Mouse (Mus musculus): Measurements from ENCODE around the gene Isoc2a. TPM values are rescaled to one million over a fixed set of nuclear protein-coding genes. Genes with fewer than 3 reads are reported as not detected.

Isoc2a gene
- polyA plus RNA-seq, 1 experiment from 2014 or later: 0.78 TPM

DNA sequence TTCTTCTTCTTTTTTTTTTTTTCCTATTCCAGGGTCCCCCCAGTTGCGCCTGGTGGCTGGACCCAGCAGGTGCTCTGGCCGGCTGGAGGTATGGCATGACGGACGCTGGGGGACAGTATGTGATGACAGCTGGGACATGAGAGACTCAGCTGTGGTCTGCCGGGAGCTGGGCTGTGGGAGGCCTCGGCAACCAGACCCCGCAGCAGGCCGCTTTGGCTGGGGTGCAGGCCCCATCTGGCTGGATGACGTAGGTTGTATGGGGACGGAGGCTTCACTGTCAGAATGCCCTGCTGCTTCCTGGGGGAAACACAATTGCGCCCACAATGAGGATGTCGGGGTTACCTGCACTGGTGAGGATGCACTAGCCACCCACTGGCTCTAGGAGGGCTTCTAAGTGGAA is 56.1 kb downstream of the Isoc2a start:
- WGBS: 61% methylated on average over 12 of the region's 12 CpGs
- 0 out of 2 replicates have a peak, but pooled peaks cover 3% of the 10 kb centered on the region for H3K9me3 ChIP-seq
- H3K9ac ChIP-seq: no peak overlapping the region
- no peak overlapping the region for H3K4me3 ChIP-seq
- H3K36me3 ChIP-seq: no peaks in the 10 kb centered on the region
- H3K27me3 ChIP-seq: no peaks in the 10 kb centered on the region
- no peak overlapping the region for H3K4me2 ChIP-seq
- peaks cover 3% of the 10 kb centered on the region; the same call in 1 of the 2 replicates for H3K4me1 ChIP-seq (replicated peaks)
- H3K27ac ChIP-seq: no peak overlapping the region
- no peak for ATAC-seq (ENCODE audit: low FRiP score)

DNA sequence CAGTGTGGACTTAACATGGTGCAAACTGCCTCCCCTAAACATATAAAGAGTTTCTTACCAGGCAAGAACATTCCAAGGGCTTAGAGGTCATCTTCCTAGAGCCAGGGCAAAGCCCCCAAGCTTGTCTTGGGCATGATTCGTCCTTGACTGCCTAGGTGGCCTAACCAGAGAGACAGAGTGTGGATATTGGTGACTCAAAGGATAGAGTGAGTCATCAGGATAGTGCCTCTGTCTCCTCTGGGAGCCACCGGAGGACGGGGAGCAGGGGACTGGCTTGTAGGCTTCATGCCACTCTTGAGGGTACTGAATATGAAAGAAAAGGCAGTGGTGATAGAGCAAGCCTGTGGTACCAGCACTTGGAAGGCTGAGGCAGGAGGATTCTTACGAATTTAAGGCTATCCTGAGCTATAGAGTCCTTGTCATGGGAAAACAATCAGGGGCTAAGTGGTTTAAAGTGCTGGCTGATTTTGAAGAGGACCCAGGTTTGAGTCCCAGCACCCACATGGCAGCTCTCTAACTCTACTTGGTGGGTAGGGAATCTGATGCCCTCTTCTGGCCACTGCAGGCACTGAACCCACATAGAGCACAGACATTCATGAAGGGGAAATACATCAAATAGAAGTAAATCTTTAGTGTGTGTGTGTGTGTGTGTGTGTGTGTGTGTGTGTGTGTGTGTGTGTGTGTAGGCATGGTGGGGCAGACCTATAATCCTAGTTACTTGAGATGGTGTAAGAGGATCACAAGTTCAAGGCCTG is 57.4 kb downstream of the Isoc2a start:
- no peaks in the 10 kb centered on the region for H3K36me3 ChIP-seq
- no peak overlapping the region for H3K4me3 ChIP-seq
- H3K9me3 ChIP-seq: 0 out of 2 replicates have a peak, but pooled peaks cover 3% of the 10 kb centered on the region
- no peak overlapping the region for H3K9ac ChIP-seq
- H3K27ac ChIP-seq: no peak overlapping the region
- H3K27me3 ChIP-seq: no peaks in the 10 kb centered on the region
- no peaks in the 10 kb centered on the region for H3K4me1 ChIP-seq (replicated peaks)
- 82% methylated on average over 4 of the region's 4 CpGs for WGBS
- no peak for ATAC-seq (ENCODE audit: low FRiP score)
- H3K4me2 ChIP-seq: no peak overlapping the region

DNA sequence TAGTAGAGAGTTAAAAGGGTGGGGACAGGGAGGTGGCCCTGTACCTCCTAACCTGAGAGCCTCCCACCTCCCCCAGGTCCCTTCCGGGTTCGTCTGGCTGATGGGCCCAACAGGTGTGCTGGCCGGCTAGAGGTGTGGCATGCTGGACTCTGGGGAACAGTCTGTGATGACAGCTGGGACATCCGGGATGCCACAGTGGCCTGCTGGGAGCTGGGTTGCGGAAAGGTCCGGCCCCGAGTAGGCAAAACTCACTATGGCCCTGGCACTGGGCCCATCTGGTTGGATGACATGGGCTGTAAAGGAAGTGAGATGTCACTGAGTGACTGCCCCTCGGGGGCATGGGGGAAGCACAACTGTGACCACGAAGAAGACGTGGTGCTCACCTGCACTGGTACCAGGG is 59.9 kb downstream of the Isoc2a start:
- no peak for ATAC-seq (ENCODE audit: low FRiP score)
- Histone ChIP-seq H3K4me2 (no peak overlapping the region), H3K4me3 (no peak overlapping the region), H3K27me3 (no peaks in the 10 kb centered on the region), H3K4me1 (replicated peaks) (no peaks in the 10 kb centered on the region), H3K9ac (peak overlapping the region; percentile 24; the same call in 1 of the 2 replicates), H3K27ac (no peak overlapping the region), H3K9me3 (0 out of 2 replicates have a peak, but pooled peaks cover 3% of the 10 kb centered on the region), H3K36me3 (no peaks in the 10 kb centered on the region)
- 74% methylated on average over 10 of the region's 10 CpGs for WGBS

DNA sequence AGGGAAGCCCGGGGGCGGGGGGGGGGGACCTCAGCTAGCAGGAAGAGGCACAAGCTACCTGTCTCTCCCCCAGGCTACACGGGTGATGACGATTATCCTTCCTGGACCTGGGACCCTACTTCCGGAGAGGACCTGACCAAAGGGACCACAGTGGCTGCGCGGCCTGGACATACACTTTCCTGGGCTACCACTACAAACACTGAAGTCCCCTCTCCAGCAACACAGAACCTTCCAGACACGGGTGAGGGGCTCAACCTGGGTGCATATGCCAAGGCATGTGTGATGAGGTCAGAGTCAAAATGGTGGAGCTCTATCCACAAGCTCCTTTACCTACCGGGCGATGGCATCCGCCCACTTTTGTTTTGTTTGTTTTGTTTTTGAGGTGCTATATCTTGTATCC is 60.4 kb downstream of the Isoc2a start:
- Histone ChIP-seq H3K4me2 (no peak overlapping the region), H3K4me3 (no peak overlapping the region), H3K27ac (no peak overlapping the region), H3K27me3 (0 out of 2 replicates have a peak, but pooled peaks cover 1% of the 10 kb centered on the region), H3K9ac (no peak overlapping the region), H3K9me3 (0 out of 2 replicates have a peak, but pooled peaks cover 3% of the 10 kb centered on the region), H3K4me1 (replicated peaks) (no peaks in the 10 kb centered on the region), H3K36me3 (no peaks in the 10 kb centered on the region)
- ATAC-seq (ENCODE audit: low FRiP score): no peak
- 82% methylated on average over 10 of the region's 11 CpGs for WGBS

DNA sequence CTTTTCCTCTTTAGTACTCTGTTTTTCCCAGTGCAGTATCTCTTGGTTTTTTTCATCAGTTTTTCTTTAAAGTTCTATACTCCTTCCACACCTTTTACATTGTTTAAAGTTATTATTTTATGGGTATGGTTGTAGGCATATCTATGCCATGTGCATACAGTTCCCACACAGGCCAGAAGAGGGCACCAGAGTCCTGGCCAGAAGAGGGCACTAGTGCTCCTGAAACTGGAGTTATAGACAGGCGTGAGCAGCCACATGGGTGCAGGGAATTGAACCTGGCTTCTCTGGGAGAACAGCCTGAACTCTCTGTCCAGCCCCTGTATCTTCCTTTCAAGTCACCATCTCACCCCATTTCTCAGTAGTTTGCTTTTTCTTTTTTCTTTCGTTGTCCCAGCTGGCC is 61.5 kb downstream of the Isoc2a start:
- no peak overlapping the region for H3K27ac ChIP-seq
- no peak overlapping the region for H3K9ac ChIP-seq
- H3K9me3 ChIP-seq: 0 out of 2 replicates have a peak, but pooled peaks cover 3% of the 10 kb centered on the region
- H3K4me1 ChIP-seq (replicated peaks): 0 out of 2 replicates have a peak, but pooled peaks cover 2% of the 10 kb centered on the region
- no peaks in the 10 kb centered on the region for H3K36me3 ChIP-seq
- H3K4me2 ChIP-seq: no peak overlapping the region
- no peak for ATAC-seq (ENCODE audit: low FRiP score)
- no peak overlapping the region for H3K4me3 ChIP-seq
- 26% methylated on average over 2 of the region's 2 CpGs for WGBS
- H3K27me3 ChIP-seq: 0 out of 2 replicates have a peak, but pooled peaks cover 6% of the 10 kb centered on the region

DNA sequence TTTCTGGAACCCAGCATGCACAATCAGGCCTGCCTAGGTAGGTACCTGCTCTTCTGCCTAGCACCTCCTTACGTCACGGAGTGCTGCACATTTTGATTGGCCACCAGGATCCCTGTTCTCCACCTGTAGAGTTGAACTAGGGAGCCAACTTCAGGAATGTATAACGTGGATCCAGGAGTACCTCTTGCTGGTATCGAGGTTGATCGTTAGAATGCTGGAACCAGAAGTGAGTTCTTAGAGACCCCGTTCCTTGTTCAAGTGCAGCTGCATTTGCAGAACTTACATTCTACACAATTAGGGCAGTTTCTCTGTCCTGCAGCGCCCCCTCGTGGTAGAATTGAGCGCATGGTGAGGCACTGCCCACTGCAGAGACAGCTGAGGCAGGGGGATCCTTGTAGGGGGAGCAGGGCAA is 63.1 kb downstream of the Isoc2a start:
- H3K4me3 ChIP-seq: no peak overlapping the region
- WGBS: 23% methylated on average over 9 of the region's 9 CpGs
- no peaks in the 10 kb centered on the region for H3K9me3 ChIP-seq
- no peak overlapping the region for H3K4me2 ChIP-seq
- no peak for ATAC-seq (ENCODE audit: low FRiP score)
- H3K36me3 ChIP-seq: no peaks in the 10 kb centered on the region
- H3K27me3 ChIP-seq: 0 out of 2 replicates have a peak, but pooled peaks cover 6% of the 10 kb centered on the region
- 0 out of 2 replicates have a peak, but pooled peaks cover 5% of the 10 kb centered on the region for H3K4me1 ChIP-seq (replicated peaks)
- H3K9ac ChIP-seq: no peak overlapping the region
- H3K27ac ChIP-seq: no peak overlapping the region

DNA sequence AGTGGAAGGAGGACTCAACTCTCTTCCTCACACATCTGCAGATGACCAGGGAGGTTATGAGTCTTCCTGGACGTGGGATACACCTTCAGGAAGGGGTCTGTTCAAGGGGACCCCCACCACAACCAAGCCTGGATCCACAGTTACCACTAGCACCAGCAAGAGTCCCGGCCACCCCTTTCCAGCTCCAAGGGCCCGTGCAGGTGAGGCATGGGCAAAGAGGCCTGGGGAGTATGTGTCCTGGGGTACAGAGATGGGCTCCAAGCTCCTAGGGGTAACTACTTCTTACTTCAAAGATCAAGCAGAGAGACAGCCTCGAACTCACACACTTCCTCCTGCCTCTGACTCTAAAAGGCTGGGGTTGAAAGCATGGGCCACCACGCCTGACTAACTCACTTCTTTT is 65.7 kb downstream of the Isoc2a start:
- Histone ChIP-seq H3K4me1 (replicated peaks) (0 out of 2 replicates have a peak, but pooled peaks cover 5% of the 10 kb centered on the region), H3K36me3 (no peaks in the 10 kb centered on the region), H3K27me3 (0 out of 2 replicates have a peak, but pooled peaks cover 6% of the 10 kb centered on the region), H3K27ac (no peak overlapping the region), H3K4me3 (no peak overlapping the region), H3K4me2 (no peak overlapping the region), H3K9ac (no peak overlapping the region), H3K9me3 (no peaks in the 10 kb centered on the region)
- ATAC-seq (ENCODE audit: low FRiP score): no peak
- 60% methylated on average over 5 of the region's 5 CpGs for WGBS

DNA sequence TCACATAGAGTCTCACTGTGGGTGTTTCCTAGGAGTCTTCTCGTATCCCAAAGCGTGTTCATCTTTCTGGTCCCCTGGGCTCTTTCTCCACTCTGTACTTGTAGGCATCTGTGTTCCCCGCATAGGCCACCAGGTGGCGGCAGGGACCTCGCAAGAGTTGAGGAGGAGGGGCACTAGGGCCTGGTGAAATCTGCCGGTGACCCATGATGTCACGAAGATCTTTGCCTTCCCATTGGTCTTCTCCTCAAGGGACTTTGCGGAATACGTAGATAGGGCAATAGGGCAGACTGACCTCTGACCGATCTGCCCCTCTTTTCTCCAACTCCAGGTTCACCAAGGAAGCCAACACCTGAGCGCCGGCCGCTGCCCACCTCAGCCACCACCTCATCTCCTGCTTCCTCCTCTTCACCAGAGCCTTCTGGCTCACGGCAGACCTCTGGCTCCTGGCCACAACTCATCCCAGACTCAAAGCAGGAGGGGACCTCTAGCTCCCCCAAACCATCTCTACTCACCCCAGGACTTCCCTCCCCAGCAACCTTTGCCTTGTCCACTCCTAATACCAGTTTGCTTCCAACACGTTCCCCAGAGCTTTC is 66.4 kb downstream of the Isoc2a start:
- 0 out of 2 replicates have a peak, but pooled peaks cover 6% of the 10 kb centered on the region for H3K27me3 ChIP-seq
- H3K4me3 ChIP-seq: peak overlapping the region; percentile 30
- peak; percentile 57; the same call in 1 of the 2 replicates for ATAC-seq (ENCODE audit: low FRiP score)
- 0 out of 2 replicates have a peak, but pooled peaks cover 5% of the 10 kb centered on the region for H3K4me1 ChIP-seq (replicated peaks)
- no peaks in the 10 kb centered on the region for H3K9me3 ChIP-seq
- 16% methylated on average over 15 of the region's 15 CpGs for WGBS
- no peaks in the 10 kb centered on the region for H3K36me3 ChIP-seq
- H3K9ac ChIP-seq: 0 out of 2 replicates have a peak overlapping the region, but pooled peaks have one; percentile 5
- no peak overlapping the region for H3K27ac ChIP-seq
- H3K4me2 ChIP-seq: peak overlapping the region; percentile 49

Other genes starting within 250 kb of the Isoc2a start
- gene Tmem86b, start 245.7 kb upstream of the Isoc2a start, polyA plus RNA-seq (2015; fragmentation: Nextera tagmentation; extraction: Ambion mirVana): 3.5 and 3.8 TPM in 2 replicates
- gene Ppp6r1, start 218.1 kb upstream of the Isoc2a start, polyA plus RNA-seq (2015; fragmentation: Nextera tagmentation; extraction: Ambion mirVana): 9.7 and 12.4 TPM in 2 replicates
- gene Hspbp1, start 192.1 kb upstream of the Isoc2a start, polyA plus RNA-seq (2015; fragmentation: Nextera tagmentation; extraction: Ambion mirVana): 128 and 137 TPM in 2 replicates
- 7.2 and 7.5 TPM in 2 replicates for gene Brsk1, start 186.5 kb upstream of the Isoc2a start, polyA plus RNA-seq (2015; fragmentation: Nextera tagmentation; extraction: Ambion mirVana)
- gene Tmem150b, start 151.9 kb upstream of the Isoc2a start, polyA plus RNA-seq (2015; fragmentation: Nextera tagmentation; extraction: Ambion mirVana): 0.12 and 0.19 TPM in 2 replicates
- 79.4 and 86.8 TPM in 2 replicates for gene Kmt5c, start 137.0 kb upstream of the Isoc2a start, polyA plus RNA-seq (2015; fragmentation: Nextera tagmentation; extraction: Ambion mirVana)
- 16.4 and 21.1 TPM in 2 replicates for gene Cox6b2, start 124.1 kb upstream of the Isoc2a start, polyA plus RNA-seq (2015; fragmentation: Nextera tagmentation; extraction: Ambion mirVana)
- not detected in 2 replicates for gene Fam71e2, start 105.9 kb upstream of the Isoc2a start, polyA plus RNA-seq (2015; fragmentation: Nextera tagmentation; extraction: Ambion mirVana)
- 0.38 and 0.56 TPM in 2 replicates for gene Il11, start 94.3 kb upstream of the Isoc2a start, polyA plus RNA-seq (2015; fragmentation: Nextera tagmentation; extraction: Ambion mirVana)
- gene Tmem190, start 94.2 kb upstream of the Isoc2a start, polyA plus RNA-seq (2015; fragmentation: Nextera tagmentation; extraction: Ambion mirVana): not detected in 2 replicates
- gene Tmem238, start 87.5 kb upstream of the Isoc2a start, polyA plus RNA-seq (2015; fragmentation: Nextera tagmentation; extraction: Ambion mirVana): 2.5 and 3.5 TPM in 2 replicates
- 239 and 250 TPM in 2 replicates for gene Rpl28, start 84.3 kb upstream of the Isoc2a start, polyA plus RNA-seq (2015; fragmentation: Nextera tagmentation; extraction: Ambion mirVana)
- gene Ube2s, start 64.6 kb upstream of the Isoc2a start, polyA plus RNA-seq (2015; fragmentation: Nextera tagmentation; extraction: Ambion mirVana): 252 and 267 TPM in 2 replicates
- gene Shisa7, start 32.5 kb upstream of the Isoc2a start, polyA plus RNA-seq (2015; fragmentation: Nextera tagmentation; extraction: Ambion mirVana): 10.9 and 11.6 TPM in 2 replicates
- gene Isoc2b, start 6.9 kb upstream of the Isoc2a start, polyA plus RNA-seq (2015; fragmentation: Nextera tagmentation; extraction: Ambion mirVana): 3.9 and 4.9 TPM in 2 replicates
- 0.26 and 0.45 TPM in 2 replicates for gene Gm36210, start 29.4 kb downstream of the Isoc2a start, polyA plus RNA-seq (2015; fragmentation: Nextera tagmentation; extraction: Ambion mirVana)
- 3.6 and 4.9 TPM in 2 replicates for gene Zfp628, start 38.1 kb downstream of the Isoc2a start, polyA plus RNA-seq (2015; fragmentation: Nextera tagmentation; extraction: Ambion mirVana)
- gene Nat14, start 44.9 kb downstream of the Isoc2a start, polyA plus RNA-seq (2015; fragmentation: Nextera tagmentation; extraction: Ambion mirVana): 25.4 and 27.7 TPM in 2 replicates
- gene Ssc5d, start 48.6 kb downstream of the Isoc2a start, polyA plus RNA-seq (2015; fragmentation: Nextera tagmentation; extraction: Ambion mirVana): 0.73 and 1.3 TPM in 2 replicates
- 0.25 TPM in 1 of 2 replicates, not detected in the other for gene Sbk2, start 87.3 kb downstream of the Isoc2a start, polyA plus RNA-seq (2015; fragmentation: Nextera tagmentation; extraction: Ambion mirVana)
- 0.19 and 0.49 TPM in 2 replicates for gene Sbk3, start 94.0 kb downstream of the Isoc2a start, polyA plus RNA-seq (2015; fragmentation: Nextera tagmentation; extraction: Ambion mirVana)
- gene Zfp579, start 119.0 kb downstream of the Isoc2a start, polyA plus RNA-seq (2015; fragmentation: Nextera tagmentation; extraction: Ambion mirVana): 53.6 and 59.9 TPM in 2 replicates
- 7.9 and 9.2 TPM in 2 replicates for gene Zfp524, start 137.3 kb downstream of the Isoc2a start, polyA plus RNA-seq (2015; fragmentation: Nextera tagmentation; extraction: Ambion mirVana)
- gene Fiz1, start 137.5 kb downstream of the Isoc2a start, polyA plus RNA-seq (2015; fragmentation: Nextera tagmentation; extraction: Ambion mirVana): 37.7 and 41.9 TPM in 2 replicates
- gene Gm44973, start 138.3 kb downstream of the Isoc2a start, polyA plus RNA-seq (2015; fragmentation: Nextera tagmentation; extraction: Ambion mirVana): 1.4 and 1.8 TPM in 2 replicates
- 5.8 and 6.0 TPM in 2 replicates for gene Zfp865, start 143.2 kb downstream of the Isoc2a start, polyA plus RNA-seq (2015; fragmentation: Nextera tagmentation; extraction: Ambion mirVana)
- 38.7 and 43.5 TPM in 2 replicates for gene Ccdc106, start 143.4 kb downstream of the Isoc2a start, polyA plus RNA-seq (2015; fragmentation: Nextera tagmentation; extraction: Ambion mirVana)
- not detected in 2 replicates for gene 4632433K11Rik, start 157.0 kb downstream of the Isoc2a start, polyA plus RNA-seq (2015; fragmentation: Nextera tagmentation; extraction: Ambion mirVana)
- gene Zfp784, start 161.3 kb downstream of the Isoc2a start, polyA plus RNA-seq (2015; fragmentation: Nextera tagmentation; extraction: Ambion mirVana): 7.8 and 9.8 TPM in 2 replicates
- 67.2 and 69.7 TPM in 2 replicates for gene Zfp580, start 174.4 kb downstream of the Isoc2a start, polyA plus RNA-seq (2015; fragmentation: Nextera tagmentation; extraction: Ambion mirVana)
- gene U2af2, start 185.0 kb downstream of the Isoc2a start, polyA plus RNA-seq (2015; fragmentation: Nextera tagmentation; extraction: Ambion mirVana): 112 and 114 TPM in 2 replicates
- 83.8 and 85.6 TPM in 2 replicates for gene Epn1, start 203.1 kb downstream of the Isoc2a start, polyA plus RNA-seq (2015; fragmentation: Nextera tagmentation; extraction: Ambion mirVana)
- not detected in 2 replicates for gene Rfpl4, start 239.8 kb downstream of the Isoc2a start, polyA plus RNA-seq (2015; fragmentation: Nextera tagmentation; extraction: Ambion mirVana)
- 0.22 and 0.52 TPM in 2 replicates for gene Rasl2-9, start 248.8 kb downstream of the Isoc2a start, polyA plus RNA-seq (2015; fragmentation: Nextera tagmentation; extraction: Ambion mirVana)

Measured in hindbrain, embryonic 13.5 days (tissue).